Mouse (Mus musculus): Measurements from ENCODE around the gene Slc9a6. TPM values are rescaled to one million over a fixed set of nuclear protein-coding genes. Genes with fewer than 3 reads are reported as not detected.

Gene Slc9a6
- total and polyA plus RNA-seq, 3 experiments = 11.4 to 12.6 TPM; not detected in 1

GRCm38 (mm10) chrX:56607032-56607710, 2.4 kb upstream of the Slc9a6 start (continued):
- TF ChIP-seq EP300 (IDR thresholded peaks at IDR 0.05; ENCODE audit: low read depth in 1 of 2, low read length in 2 of 2) (peak; percentile 36 to 44; a peak in 3 of 4 replicates), RAD21 (IDR thresholded peaks at IDR 0.05; ENCODE audit: low read depth, low read length) (no peak), MYC (IDR thresholded peaks at IDR 0.05; ENCODE audit: low read depth, low read length) (0 out of 2 replicates have a peak, but pooled peaks have one; percentile 44), MEF2A (IDR thresholded peaks at IDR 0.05; ENCODE audit: extremely low read depth, insufficient replicate concordance, low read depth, low read length, poor library complexity, severe bottlenecking) (no peak), BHLHE40 (IDR thresholded peaks at IDR 0.05; ENCODE audit: borderline replicate concordance, low read depth, low read length) (peak; percentile 60; the same call in 1 of the 2 replicates), MAFK (IDR thresholded peaks at IDR 0.05; ENCODE audit: borderline replicate concordance, low read depth, low read length) (no peak), SIN3A (IDR thresholded peaks at IDR 0.05; ENCODE audit: low read length) (peak; percentile 74), USF1 (IDR thresholded peaks at IDR 0.05; ENCODE audit: low read depth, low read length) (no peak), NRF1 (IDR thresholded peaks at IDR 0.05; ENCODE audit: insufficient read depth, low read depth, low read length, poor library complexity, severe bottlenecking) (no peak), UBTF (IDR thresholded peaks at IDR 0.05; ENCODE audit: borderline replicate concordance, insufficient read depth, low read depth, low read length) (no peak), TCF12 (IDR thresholded peaks at IDR 0.05; ENCODE audit: low read depth, low read length) (no peak), TBP (IDR thresholded peaks at IDR 0.05; ENCODE audit: low read depth, low read length) (peak; percentile 69), ETS1 (IDR thresholded peaks at IDR 0.05; ENCODE audit: low read depth, low read length) (peak; percentile 11; the same call in 1 of the 2 replicates), POLR2AphosphoS2 (IDR thresholded peaks at IDR 0.05; ENCODE audit: low read length) (no peak)

- H3K27me3 ChIP-seq (ENCODE audit: control insufficient read depth in 1 of 2, insufficient read depth in 2 of 2, low read length in 2 of 2) = no peaks in the 10 kb centered on the region
Observed at GRCm38 (mm10) chrX:56609285-56609622, 303 bp upstream of the Slc9a6 start.

More at GRCm38 (mm10) chrX:56609285-56609622, 303 bp upstream of the Slc9a6 start:
- H3K4me3 ChIP-seq (ENCODE audit: control insufficient read depth in 1 of 2, insufficient read depth in 1 of 2, low read depth in 2 of 2, low read length in 2 of 2) = peak overlapping the region; percentile 64 to 71
- H3K4me1 ChIP-seq (ENCODE audit: control insufficient read depth in 1 of 2, insufficient read depth in 2 of 2, low read length in 2 of 2) = peaks cover 3 to 31% of the 10 kb centered on the region in 2 experiments; a peak in 3 of 4 replicates
- H3K9me3 ChIP-seq (replicated peaks; ENCODE audit: insufficient read depth, low read length) = no peaks in the 10 kb centered on the region
- no peak for DNase-seq (ENCODE audit: low read depth, low spot score)
- H3K36me3 ChIP-seq (ENCODE audit: control insufficient read depth in 1 of 2, insufficient read depth in 2 of 2, low read length in 2 of 2) = peaks cover 0 to 25% of the 10 kb centered on the region in 2 experiments; a peak in 2 of 4 replicates
- H3K27ac ChIP-seq (ENCODE audit: control insufficient read depth, low read depth, low read length) = peak overlapping the region; percentile 69
- TF ChIP-seq POLR2AphosphoS5 (IDR thresholded peaks at IDR 0.05; ENCODE audit: borderline replicate concordance, low read depth, low read length) (no peak), MAZ (IDR thresholded peaks at IDR 0.05; ENCODE audit: low read depth, low read length) (no peak), ZC3H11A (IDR thresholded peaks at IDR 0.05; ENCODE audit: low read depth, low read length) (no peak), JUND (IDR thresholded peaks at IDR 0.05; ENCODE audit: low read depth, low read length) (no peak), CTCF (IDR thresholded peaks at IDR 0.05 in 2 of 3, conservative IDR thresholded peaks at IDR 0.05 in 1 of 3; ENCODE audit: control insufficient read depth in 1 of 3, insufficient read depth in 1 of 3, low read depth in 2 of 3, low read length in 3 of 3, poor library complexity in 1 of 3, severe bottlenecking in 1 of 3) (no peak), BHLHE40 (IDR thresholded peaks at IDR 0.05; ENCODE audit: borderline replicate concordance, low read depth, low read length) (no peak), GABPA (IDR thresholded peaks at IDR 0.05; ENCODE audit: low read depth, low read length) (no peak), CHD1 (IDR thresholded peaks at IDR 0.05; ENCODE audit: low read depth, low read length) (no peak), POLR2AphosphoS2 (IDR thresholded peaks at IDR 0.05; ENCODE audit: low read length) (no peak), NRF1 (IDR thresholded peaks at IDR 0.05; ENCODE audit: insufficient read depth, low read depth, low read length, poor library complexity, severe bottlenecking) (no peak), GATA1 (IDR thresholded peaks at IDR 0.05; ENCODE audit: low read depth, low read length) (no peak), ELF1 (IDR thresholded peaks at IDR 0.05; ENCODE audit: low read depth, low read length) (no peak), MYB (IDR thresholded peaks at IDR 0.05; ENCODE audit: low read depth, low read length) (no peak), MYC (IDR thresholded peaks at IDR 0.05; ENCODE audit: low read depth, low read length) (no peak)
- H3K9ac ChIP-seq (ENCODE audit: control insufficient read depth, low read depth, low read length, poor library complexity, severe bottlenecking) = peak overlapping the region; percentile 66
- no peaks in the 10 kb centered on the region; the same call in 1 of the 2 replicates for H3K79me2 ChIP-seq (ENCODE audit: control insufficient read depth, insufficient read depth, low read length, poor library complexity)
